Mouse (Mus musculus) NIH3T3 (cell line): Measurements from ENCODE around the gene Auh.

Experiments used
- DNase-seq: peaks from one replicate; pipeline ENCODE4 v3.0.0-alpha.2; 2012; ENCODE audit warnings: low read depth

Auh gene

GRCm38 (mm10) chr13:52879291-52879690 lies 50.2 kb downstream of the Auh start:
- DNase-seq, result peak; percentile 57

- no peak for DNase-seq
Measured at GRCm38 (mm10) chr13:52878823-52879222, 50.7 kb downstream of the Auh start.

GRCm38 (mm10) chr13:52875541-52876325 lies 53.7 kb downstream of the Auh start:
- no peak for DNase-seq

GRCm38 (mm10) chr13:52875089-52875488 lies 54.4 kb downstream of the Auh start:
- peak; percentile 55 for DNase-seq

- no peak for DNase-seq
Measured at GRCm38 (mm10) chr13:52874338-52874737, 55.1 kb downstream of the Auh start.

GRCm38 (mm10) chr13:52873923-52874322 lies 55.6 kb downstream of the Auh start:
- peak; percentile 63 for DNase-seq

- no peak for DNase-seq
Measured at GRCm38 (mm10) chr13:52866005-52866792, 63.3 kb downstream of the Auh start.

- DNase-seq, result no peak
Measured at GRCm38 (mm10) chr13:52863436-52863835, 66.0 kb downstream of the Auh start.

- DNase-seq, result no peak
Measured at GRCm38 (mm10) chr13:52860006-52860685, 69.3 kb downstream of the Auh start.

GRCm38 (mm10) chr13:52859065-52859820 lies 70.2 kb downstream of the Auh start:
- no peak for DNase-seq

- no peak for DNase-seq
Measured at GRCm38 (mm10) chr13:52858373-52858772, 71.1 kb downstream of the Auh start.

- no peak for DNase-seq
Measured at GRCm38 (mm10) chr13:52857781-52858180, 71.7 kb downstream of the Auh start.

GRCm38 (mm10) chr13:52853536-52853935 lies 75.9 kb downstream of the Auh start:
- no peak for DNase-seq

- DNase-seq, result peak; percentile 50
Measured at GRCm38 (mm10) chr13:52851886-52852285, 77.6 kb downstream of the Auh start.

GRCm38 (mm10) chr13:52850024-52850723 lies 79.3 kb downstream of the Auh start:
- peak; percentile 12 for DNase-seq

GRCm38 (mm10) chr13:52849394-52849801 lies 80.1 kb downstream of the Auh start:
- no peak for DNase-seq

GRCm38 (mm10) chr13:52847481-52847880 lies 82.0 kb downstream of the Auh start:
- DNase-seq, result peak; percentile 85

GRCm38 (mm10) chr13:52847071-52847470 lies 82.4 kb downstream of the Auh start:
- DNase-seq, result no peak

- DNase-seq, result peak; percentile 20
Measured at GRCm38 (mm10) chr13:52845618-52846017, 83.9 kb downstream of the Auh start.

GRCm38 (mm10) chr13:52843536-52844178 lies 85.8 kb downstream of the Auh start:
- DNase-seq, result no peak

GRCm38 (mm10) chr13:52836231-52836630 lies 93.2 kb downstream of the Auh start:
- DNase-seq, result no peak
